Mouse (Mus musculus): Measurements from ENCODE around the gene Slco2b1.

Gene Slco2b1

DNA sequence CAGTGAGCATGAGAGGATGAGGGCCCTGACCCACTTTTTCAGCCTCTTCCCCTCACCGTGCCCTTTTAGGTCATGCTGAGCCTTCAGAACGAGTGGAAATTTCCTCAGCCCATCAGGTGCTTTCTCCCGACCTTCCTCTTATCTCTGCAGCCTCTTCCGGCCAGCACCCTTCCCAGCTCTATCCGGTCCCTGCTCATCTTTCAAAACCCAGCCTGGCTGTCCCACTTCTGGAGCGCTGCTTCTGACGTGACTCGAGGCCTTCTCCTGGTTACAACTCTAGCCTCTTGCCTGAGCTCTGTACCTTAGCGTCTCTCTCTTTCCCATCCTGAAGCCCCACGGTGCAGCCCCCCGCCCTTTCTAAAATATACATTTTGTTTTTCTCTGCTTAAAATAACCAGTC, 56.9 kb downstream of the Slco2b1 start:
- no peak for DNase-seq (ENCODE audit: low spot score in 2 of 2)

DNA sequence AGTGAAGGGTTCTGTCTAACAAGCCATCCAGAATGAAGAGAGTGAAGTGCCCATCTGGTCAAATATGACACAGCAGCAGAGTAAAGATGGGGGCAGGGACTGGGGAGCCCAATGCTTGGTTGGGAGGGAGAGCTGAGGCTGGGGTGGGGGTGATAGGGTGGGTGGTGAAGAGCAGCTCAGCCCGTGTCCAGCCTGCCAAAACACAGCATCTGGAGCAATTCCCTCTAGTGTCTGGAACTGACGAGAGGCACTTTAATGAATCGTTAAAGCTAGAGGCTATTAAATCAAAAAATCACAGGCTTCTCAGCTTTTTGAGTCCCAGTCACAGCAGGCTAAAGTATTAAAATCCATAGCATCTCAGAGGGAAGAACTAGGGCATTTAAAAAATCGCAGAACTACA, 61.6 kb downstream of the Slco2b1 start:
- no peak for DNase-seq (ENCODE audit: low spot score in 2 of 2)

DNA sequence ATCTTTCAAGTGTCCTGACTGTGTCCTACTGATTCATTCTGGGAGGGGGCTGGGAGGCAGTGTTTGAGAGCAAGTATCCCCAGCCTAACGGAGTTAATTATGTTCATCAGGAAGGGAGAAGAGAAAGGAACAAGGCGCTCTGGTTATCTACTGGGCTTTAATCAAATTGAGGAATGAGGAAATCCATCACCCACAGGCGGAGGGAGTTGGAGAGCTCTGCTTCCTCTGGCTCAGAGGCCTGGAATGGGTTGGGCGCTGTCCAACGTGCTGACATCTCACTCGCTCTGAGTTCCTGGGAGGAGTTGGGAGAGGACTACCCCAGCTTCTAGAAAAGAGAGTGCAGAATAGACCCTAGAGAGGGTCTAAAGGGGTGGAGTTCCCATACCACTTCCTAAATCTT, 62.5 kb downstream of the Slco2b1 start:
- DNase-seq (ENCODE audit: low spot score in 2 of 2), result peak; percentile 54 to 80

DNA sequence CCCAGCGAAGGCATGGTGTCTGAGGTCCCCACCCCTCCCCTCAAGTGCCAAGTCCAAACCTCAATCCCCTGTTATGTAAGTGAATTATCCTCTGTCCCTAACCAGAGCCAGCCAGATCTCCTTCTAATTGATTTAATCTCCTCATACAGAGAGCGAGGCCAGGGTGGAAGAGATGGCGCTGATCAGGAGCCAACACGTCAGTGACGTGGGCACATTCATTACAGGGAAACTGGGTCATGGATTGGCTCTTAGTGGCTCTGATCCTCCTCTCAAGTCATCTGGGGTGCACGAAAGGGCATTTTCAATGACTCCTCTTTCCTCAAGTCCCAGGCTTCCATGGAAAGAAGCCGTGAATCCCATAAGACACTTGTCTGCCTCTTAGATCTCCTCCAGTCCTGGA, 66.4 kb downstream of the Slco2b1 start:
- DNase-seq (ENCODE audit: low spot score in 2 of 2), result no peak

DNA sequence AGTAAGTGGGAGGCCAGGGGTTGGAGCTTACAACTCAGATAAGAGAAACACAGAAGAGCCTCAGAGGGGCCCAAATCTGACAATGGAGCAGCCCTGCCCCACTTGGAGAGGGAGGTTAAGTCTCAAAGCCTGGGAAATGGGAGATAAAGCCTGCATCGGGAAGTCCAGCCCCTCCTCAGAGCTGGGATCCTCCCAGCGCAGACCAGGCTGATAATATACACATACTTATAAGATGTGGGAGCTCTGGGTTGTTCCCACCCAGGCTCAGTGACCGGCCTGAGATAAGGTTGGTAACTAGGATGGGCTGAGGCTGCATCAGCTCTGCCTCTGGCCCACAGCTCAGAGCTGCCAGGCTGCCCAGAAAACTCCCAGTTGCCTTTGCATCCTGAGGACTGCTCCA, 69.1 kb downstream of the Slco2b1 start:
- DNase-seq (ENCODE audit: low spot score in 2 of 2), result no peak

DNA sequence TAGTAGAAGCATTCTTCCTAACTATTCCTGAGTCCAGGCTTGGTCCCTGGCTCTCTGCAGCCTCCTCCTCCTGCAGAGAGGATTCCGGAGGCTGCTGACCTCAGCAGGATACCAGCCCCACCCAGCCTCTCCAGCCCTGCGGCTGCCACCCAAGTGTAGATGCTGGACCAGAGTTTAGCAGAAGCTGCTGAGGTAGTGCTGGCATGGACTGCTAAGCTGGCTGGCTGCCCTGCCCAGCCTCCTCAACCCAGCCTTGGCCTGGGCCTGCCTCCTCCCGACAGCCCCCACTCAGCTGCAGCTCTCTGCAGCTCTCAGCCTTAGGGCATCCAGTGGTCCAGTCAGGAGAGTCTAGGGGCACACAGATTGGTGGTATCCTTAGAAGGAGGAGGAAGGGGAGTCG, 69.9 kb downstream of the Slco2b1 start:
- no peak for DNase-seq (ENCODE audit: low spot score in 2 of 2)

DNA sequence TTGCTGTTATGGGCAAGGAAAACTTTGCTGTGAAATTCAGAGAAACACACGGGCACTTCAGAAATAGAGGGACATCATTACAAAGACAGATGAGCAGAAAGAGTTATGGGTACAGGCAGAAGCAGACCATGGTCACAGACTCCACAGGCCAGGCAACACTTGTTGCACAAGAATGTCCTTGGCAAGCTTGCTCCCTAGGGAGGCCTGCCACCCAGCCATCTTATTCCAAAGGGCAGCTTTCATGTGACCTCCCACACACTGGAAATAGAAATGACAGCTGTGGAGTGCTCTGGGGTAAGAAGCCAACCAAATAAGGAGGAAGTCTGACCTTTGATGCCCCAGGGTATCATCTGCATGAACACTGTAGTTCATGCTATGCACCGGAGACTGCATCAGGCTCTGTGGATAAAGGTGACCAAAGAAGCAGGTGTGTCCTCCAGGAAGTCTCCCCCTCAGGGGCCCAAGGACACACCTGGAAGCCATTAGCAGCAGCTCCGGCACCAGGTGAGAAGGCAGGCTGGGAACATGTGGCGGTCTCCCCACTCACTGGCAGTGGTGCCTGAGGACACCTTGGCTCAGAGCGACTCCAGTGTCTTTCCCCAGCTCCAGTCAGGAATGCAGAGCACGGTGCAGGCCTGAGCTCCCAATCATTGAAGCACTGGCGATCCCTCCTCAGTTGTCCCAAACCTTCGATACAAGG, 77.0 kb downstream of the Slco2b1 start:
- no peak for DNase-seq (ENCODE audit: low spot score in 2 of 2)

DNA sequence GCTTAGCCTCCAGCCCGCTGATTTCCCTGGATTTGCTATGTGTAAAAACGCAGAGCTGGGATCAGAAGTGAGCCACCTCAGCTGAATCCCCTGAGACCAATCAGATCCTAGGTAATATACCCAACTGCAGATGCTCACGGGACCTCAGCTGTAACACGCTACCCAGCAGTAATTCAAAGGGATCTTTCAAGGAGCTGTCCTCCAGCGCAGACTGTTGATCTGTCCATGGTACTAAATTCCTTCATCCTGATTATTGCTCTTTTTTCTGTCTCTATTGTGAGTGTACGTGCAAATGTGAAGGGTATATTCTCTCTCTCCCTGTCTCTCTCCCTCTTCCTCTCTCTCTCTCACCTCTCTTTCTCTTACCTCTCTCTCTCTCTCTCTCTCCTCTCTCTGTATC, 78.9 kb downstream of the Slco2b1 start:
- DNase-seq (ENCODE audit: low spot score in 2 of 2), result no peak

DNA sequence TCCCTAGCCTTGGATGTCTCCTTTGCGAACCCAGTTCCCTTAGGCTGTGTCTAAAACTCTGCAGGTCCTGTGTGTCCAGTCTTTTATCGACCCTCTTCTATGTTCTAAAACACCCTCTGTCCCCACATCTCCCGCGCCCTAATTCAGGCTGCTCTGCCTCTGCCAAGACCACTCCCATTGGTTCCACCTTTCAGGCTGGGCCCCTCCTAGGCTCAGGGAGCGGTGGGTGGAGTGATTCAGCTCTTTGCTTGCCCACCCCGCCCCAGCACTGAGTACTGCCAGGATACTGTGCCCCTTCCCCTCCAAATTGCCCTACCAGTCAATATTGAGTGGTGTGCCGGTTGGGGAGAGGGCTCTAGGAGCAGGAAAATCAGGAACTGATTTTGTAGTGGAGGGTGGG, 83.8 kb downstream of the Slco2b1 start:
- no peak for DNase-seq (ENCODE audit: low spot score in 2 of 2)

DNA sequence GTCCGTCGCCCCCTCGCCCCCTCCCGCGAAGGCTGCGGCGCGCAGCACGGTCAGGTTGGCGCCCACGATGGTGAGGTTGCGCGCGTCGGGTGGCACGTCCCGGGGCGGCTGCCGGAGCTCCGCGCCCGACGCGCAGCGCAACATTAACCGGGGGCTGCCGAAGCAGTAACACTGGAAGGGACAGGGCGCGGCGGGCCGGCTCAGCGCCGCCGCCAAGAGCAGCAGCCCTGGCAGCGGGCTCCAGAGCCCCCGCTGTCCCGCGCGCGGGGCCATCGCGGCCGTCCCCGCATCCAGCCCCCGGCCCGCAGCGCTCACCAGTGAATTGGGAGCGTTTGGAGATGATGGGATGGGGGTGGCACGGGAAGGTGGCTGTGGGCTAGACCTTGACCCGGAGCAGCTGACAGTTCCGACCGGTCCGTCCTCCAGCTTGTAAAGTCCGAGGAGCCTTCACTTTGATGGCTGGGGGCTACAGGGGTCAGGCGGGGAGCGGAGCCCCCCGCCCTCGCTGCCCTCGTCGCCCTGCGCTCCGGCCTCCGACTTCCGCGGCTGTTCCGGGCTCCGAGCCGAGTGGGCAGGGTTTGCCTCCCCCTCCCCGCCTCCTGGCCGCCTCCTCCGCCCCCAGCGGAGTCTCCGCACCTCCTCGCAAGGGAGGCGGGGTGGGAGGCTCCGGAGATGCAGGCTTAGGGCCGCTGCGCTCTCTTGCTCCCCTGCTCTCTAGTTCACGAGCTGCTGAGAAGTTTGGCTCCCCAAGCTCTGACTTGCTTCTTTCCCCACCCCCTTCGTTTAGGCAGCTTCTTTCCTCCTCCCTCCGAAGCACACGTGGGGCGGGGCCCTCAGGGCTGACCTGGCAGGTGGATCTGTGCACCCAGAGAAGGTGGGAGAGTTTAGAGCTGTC, 84.5 kb downstream of the Slco2b1 start, which contains the start of gene Tpbgl:
Gene Tpbgl (minus strand): TSS at position 728 of the 895 bp plus-strand sequence.
- DNase-seq (ENCODE audit: low spot score in 2 of 2), result peak in 1 of 2 experiments; percentile 39

DNA sequence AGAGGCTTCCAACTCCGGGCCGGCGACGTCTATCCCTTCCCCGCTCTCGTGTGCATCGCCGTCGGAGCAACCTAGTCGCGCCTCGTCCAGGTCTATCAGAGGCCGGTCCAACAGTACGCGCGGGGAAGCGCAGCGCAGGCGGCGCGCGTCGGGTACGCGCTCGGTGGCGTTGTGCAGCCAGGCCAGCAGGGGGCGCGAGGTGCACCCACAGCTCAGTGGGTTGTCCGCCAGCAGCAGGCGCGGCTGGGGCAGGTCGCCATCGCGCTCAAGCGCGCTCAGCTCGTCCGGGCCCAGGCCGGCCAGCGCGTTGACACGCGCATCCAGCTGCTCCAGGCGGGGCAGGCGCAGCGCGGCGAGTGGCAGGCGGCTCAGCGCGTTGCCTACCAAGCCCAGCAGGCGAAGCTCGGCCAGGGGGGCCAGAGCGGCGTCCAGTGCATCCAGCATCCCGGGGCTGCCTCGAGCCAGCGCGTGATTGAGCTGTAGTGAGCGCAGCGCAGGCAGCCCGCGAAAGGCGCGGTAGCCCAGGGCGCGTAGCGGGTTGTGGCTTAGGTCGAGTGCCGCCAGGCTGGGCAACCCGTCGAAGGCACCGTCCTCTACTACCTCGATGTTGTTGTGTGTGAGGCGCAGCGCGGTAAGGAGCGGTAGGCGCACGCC, 85.3 kb downstream of the Slco2b1 start:
- DNase-seq (ENCODE audit: low spot score in 2 of 2), result peak; percentile 86 to 89

DNA sequence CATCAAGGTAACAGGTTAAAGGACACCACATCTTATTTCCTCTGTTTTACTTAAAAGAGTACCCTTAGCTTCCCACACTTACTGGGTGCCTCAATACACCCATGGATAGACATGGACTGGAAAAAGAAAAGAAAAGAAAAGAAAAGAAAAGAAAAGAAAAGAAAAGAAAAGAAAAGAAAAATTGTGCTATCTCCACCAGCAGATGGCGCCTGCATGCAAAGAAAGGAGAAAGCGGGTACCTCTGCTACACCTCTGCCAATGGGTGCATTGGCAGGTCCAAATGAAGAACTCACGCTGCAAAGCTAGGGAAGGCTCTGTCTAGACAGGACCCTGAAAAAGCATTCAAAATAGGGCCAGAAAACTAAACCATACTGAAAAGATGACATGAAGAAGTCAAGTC, 92.3 kb downstream of the Slco2b1 start:
- no peak for DNase-seq (ENCODE audit: low spot score in 2 of 2)

DNA sequence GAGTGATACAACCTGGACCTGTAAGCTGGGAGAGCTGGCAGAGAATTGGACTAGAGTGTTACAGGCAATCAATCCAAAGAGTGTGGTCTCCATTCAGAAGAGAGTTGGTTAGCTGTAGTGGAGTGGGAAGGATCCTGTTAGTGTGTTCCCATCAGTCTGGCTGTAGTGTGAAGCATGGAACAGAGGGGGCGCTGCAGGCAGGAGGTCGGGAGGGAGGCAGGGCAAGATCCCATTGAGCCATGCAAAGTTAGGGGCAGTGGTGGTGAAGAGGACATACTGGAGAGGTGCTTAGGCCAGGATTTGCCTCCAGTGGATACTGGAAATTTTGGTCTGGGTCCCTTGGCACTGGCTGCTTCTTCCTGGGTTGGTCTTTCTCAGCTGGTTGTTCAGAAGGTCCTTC, 92.9 kb downstream of the Slco2b1 start:
- no peak for DNase-seq (ENCODE audit: low spot score in 2 of 2)
